Mouse (Mus musculus) cerebellum, adult 2 months (tissue): ENCODE results near the gene Lix1.

Experiments used
- CTCF ChIP-seq: fragments of 200-500 bp; IDR thresholded peaks from 2 replicates; pipeline ENCODE4 v1.5.1; 2011; ENCODE audit warnings: low read depth, mild to moderate bottlenecking, control low read depth, low read length, moderate library complexity, borderline replicate concordance; ENCODE audit not compliant: insufficient read depth
- POLR2A ChIP-seq: fragments of 200-500 bp; IDR thresholded peaks from 2 replicates; pipeline ENCODE4 v1.6.1; 2011; ENCODE audit warnings: low read length, control low read depth, borderline replicate concordance; ENCODE audit not compliant: insufficient read depth

DNA sequence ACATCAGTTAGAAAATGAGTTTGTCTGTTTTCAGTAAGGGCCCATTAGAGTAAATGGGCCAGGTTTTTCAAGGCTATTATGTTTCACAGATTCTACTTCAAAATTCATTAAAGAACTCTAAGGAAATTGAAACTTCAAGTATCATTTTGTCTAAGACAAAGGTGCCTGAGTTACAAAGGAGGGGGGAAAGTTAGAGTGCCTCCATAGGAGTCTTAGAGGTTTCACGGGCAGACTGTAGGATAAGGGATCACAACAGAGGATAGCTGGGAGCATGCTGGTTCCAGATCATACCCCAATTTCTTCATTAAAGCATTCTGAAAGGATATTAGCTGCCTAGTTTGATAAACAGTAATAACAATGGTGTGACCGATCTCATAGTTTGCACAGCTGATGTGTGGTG lies 83.3 kb downstream of the Lix1 start:
- no peak for TF ChIP-seq POLR2A
- TF ChIP-seq CTCF = no peak
